Mouse (Mus musculus) CH12F3 (cell line): ENCODE results near the gene Scn1b.

ENCODE experiments used
- in situ Hi-C: fragments of 300-500 bp; cut with MboI; formaldehyde crosslinking; loops from 2 replicates; pipeline ENCODE4 v1.14.3; 2020; ENCODE audit warnings: low sequenced_read_pairs

The Scn1b gene

DNA sequence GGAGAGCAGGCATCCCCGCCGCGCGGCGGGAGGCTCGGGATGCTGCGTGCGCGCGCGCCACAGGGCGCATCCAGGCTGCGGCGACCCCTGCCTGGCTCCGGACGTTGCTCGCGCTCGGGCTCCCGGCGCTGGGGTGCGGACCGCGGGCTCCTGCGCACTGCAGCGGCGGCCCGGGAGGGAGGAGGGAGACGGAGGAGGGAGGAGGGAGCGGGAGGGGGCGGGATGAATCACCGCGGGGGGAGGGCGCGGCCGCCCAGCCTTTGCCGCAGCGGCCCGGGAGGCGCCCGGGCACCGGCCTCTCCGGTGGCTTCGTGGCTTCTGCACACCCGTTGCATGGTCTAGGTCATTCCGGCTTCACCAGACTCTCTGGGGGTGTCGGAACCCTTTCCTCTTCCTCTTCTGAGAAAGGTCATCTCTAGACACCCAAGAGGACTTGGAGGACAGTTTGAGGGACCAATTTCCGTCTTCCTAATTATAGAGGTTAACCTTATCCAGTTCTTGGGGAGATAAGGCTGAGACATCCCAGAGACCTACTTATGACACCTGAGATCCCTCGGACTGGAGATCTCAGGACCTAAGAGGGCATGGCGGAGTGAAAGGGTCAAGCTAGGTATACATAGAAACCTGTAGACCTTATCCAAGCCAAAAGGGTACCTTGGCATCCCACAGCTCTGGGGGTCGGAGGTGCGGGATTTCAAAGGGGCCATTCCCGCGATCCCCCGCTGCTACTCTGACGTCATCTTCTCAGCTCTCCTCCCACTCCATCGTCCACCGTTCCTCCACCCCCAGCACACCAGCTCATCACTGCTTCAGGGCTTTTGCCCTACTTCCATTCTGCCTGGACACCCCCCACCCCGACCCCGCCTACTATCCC, at the start of gene Scn1b:
Gene Scn1b (minus strand): TSS at position 153 of the 874 bp plus-strand sequence.
- in situ Hi-C loops = no loop called here

DNA sequence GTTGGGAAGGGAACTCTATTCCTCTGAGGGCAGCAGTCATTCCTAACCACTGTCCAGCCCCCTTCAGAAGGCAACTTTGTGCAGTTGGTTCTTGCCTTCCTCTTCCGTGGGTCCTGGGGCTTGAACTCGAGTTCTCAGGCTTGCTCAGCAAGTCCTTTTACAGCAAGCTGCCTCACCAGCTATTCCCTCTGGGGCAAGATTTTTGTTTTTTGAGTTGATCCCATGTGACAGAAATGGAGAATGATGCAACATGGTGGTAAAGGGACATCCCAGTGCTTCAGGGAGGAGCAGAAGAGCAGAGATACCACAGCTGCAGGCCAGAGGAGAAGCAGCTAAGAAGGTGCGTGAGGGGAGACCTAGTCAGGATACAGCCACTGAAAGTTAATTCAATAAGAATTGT, 48.3 kb upstream of the Scn1b start:
- in situ Hi-C loops = no loop called here

DNA sequence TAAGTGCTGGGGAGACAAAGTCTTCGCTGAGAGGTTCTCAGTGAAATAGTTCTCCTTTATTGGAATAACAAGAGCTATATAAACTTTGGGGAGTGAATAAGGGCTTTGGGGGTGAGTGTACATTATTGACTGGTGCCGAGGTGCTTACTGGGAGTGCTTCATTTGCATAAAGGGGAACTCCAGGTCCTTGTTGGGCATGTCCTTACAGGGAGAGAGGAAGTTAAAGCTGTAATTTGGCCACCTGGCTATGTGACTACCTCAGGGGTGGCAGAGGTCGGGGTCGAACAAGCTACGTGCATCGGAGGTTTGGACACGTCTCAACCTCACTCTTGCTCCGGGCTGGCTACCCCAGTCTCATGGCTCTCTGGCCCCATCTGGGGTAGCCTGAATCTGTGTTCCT, 47.7 kb upstream of the Scn1b start:
- in situ Hi-C loops = no loop called here

GRCm38 (mm10) chr7:31172238-31172637, 45.4 kb upstream of the Scn1b start:
- in situ Hi-C loops = no loop called here

DNA sequence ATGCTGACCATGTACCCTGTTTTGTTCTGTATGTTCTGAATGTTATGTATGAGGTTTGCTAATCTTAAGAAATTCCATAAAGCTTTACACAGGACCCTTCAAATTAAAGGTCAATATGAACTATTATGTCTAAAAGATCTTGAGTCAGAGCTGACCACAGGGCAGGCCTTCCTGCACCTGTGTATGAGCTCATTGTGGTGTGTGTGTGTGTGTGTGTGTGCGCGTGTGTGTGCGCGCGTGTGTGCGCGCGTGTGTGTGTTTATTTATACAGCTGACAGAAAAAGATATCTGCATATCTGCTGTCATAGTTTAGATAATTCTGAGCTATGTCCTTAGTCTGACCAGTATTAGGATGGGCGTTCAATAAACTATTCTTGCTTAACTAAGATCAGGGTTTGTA, 43.7 kb upstream of the Scn1b start:
- in situ Hi-C loops = no loop called here

GRCm38 (mm10) chr7:31168412-31168811, 41.6 kb upstream of the Scn1b start:
- in situ Hi-C loops = no loop called here

DNA sequence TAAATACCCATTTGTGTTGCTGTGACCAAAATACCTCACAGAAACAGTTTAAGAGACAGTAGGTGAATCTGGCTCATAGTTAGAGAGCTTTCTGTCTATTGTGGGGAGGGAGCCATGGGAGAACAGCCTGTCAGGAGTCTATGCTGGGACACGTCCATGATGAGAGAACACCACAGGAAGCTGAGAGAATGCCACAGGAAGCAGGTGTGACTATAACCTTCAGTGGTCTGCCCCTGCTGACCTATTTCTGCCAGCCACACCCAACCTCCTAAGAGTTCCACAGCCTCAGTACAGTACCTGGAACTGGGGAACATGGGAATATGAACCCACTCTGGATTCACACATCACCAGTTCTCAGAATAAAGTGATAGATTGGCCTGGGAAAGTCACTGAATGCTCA, 37.9 kb upstream of the Scn1b start:
- in situ Hi-C loops = no loop called here

DNA sequence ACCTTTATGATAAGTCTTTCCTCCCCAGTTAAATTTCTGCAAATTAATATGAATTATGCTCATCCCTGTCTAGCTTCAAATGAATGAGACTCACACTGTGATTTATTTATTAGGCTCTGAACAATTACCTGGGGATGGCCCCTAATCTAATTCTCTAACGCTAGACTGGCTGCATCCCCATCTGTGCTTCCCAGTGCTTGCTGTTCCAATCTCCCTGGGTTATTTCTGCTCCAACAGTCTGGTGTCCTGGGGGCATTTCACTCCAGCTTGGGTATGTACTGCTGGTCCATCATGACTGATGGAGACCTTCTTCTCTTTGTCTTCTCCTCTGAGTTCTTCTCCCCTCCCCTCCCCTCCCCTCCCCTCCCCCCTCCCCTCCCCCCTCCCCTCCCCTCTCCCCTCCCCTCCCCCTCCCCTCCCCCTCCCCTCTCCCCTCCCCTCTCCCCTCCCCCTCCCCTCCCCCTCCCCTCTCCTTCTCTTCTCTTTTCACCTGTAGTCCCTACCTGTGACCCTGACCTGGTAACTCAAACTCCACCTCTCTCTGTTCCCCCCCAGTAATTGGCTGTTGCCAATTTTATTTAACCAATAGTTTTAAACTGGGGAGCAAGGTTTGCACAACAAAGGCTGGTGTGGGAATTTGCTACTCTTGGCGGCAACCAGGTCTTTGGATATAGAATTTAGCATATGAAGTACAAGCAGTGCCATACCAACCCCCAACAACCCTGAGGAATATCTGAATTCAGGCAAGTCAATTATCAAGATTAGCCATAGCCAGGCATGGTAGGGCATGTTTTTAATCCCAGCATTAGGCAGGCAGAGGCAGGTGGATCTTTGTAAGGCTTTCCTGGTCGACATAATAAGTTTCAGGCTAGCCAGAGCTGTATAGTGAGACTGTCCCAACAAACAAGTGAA, 37.1 kb upstream of the Scn1b start:
- in situ Hi-C loops = no loop called here

- in situ Hi-C loops = no loop called here
Measured at GRCm38 (mm10) chr7:31162324-31162723, 35.5 kb upstream of the Scn1b start.

- in situ Hi-C loops = no loop called here
Measured at GRCm38 (mm10) chr7:31161831-31162230, 35.0 kb upstream of the Scn1b start.

DNA sequence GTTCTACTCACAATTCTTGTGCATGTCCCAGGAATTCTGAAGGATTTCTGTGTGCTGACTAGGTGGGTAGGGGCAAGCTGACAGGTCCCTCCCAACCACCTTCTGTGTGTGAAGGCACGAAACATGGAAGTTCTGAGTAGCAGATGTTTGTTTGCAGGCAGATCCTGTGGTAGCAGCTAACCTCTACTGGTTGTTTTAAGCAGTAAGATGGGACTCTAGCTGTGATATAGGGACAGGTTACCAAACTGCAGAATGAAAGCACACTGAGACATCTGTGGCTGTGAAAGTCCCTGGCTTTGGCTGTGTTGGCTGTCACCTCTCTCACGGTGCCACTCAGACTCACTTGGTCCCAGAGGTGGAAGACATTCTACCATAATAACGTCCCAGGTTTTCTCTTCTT, 34.4 kb upstream of the Scn1b start:
- in situ Hi-C loops = no loop called here

DNA sequence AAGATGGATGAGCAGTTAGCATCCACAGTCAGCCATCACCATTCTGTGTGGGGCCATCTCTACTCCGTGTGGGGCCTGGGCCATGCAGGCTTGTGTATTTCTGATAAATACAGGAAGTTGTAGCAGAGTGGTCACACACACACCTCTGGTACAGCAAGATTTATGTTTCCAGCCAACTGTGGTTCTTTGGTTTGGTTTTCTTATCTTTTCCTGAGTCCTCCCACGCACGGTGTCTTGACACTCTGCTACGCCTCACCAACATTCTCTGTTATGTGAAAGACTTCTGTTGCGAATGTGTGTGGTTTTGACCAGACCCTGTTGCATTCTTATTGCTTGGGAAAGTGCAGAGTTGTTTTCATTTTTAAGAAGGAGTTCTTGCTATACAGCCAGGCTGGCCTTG, 34.0 kb upstream of the Scn1b start:
- in situ Hi-C loops = no loop called here

GRCm38 (mm10) chr7:31156034-31156928, 29.5 kb upstream of the Scn1b start:
- in situ Hi-C loops = no loop called here

GRCm38 (mm10) chr7:31155296-31156033, 28.7 kb upstream of the Scn1b start, which contains the start of gene Gramd1a:
Gene Gramd1a (minus strand): TSS chr7:31155896.
- in situ Hi-C loops = no loop called here

- in situ Hi-C loops = no loop called here
Measured at GRCm38 (mm10) chr7:31153536-31154320, 26.9 kb upstream of the Scn1b start.

DNA sequence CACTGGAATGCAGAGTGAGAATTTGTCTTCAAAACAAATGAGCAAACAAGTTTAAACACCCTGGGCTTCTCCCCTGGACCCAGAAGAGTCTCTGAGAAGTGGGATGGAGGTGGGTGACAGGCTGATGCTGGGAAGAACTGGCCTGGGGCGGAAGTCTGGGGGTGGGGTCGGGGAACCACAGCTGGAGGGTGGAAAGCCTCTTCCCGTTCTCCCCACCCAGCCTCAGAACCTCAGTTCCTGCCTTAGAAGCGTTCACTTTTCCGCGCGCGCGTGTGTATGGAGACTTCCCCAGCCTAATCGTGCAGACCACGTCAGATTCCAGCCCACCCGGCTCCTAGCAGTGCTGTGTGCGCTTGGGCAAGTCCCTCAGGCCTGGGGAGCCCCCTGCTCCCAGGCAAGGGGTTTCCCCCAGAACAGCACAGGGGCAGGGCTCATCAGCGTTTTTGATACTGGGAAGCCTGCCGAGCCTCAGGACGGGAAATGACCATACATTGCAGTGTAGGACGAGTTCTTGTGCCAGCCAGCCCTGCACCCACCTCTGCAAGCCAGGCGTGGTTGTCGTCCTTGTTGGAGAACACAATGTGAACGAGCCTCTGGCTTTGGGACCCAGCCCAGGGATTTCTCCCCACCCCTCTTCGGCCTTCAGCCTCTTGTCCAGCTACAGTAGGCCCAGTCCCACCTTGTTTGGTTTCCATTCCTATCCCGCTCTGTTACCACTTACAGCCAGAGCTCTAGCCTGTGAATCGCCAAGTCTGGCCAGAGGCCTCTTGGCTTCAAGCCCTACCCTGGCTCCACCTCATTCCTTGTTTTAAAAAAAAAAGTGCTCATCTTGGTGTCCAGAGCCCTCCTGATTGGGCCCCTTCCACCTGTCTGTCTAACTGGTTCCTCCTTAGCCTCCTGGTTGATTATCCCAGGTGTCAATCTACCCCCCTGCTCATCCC, 24.8 kb upstream of the Scn1b start:
- in situ Hi-C loops = no loop called here

- in situ Hi-C loops = no loop called here
Measured at GRCm38 (mm10) chr7:31150566-31151300, 23.9 kb upstream of the Scn1b start.
